Mouse (Mus musculus) MEL (cell line): Measurements from ENCODE around the gene Pla2g12a.

Experiments used
- CHD1 ChIP-seq: IDR thresholded peaks from 2 replicates; pipeline ENCODE4 v1.6.1; 2012; ENCODE audit warnings: low read depth, mild to moderate bottlenecking, inconsistent platforms, low read length, improper control_type of control experiment
- CTCF ChIP-seq, 3 experiments: IDR thresholded peaks in 2 of 3; conservative IDR thresholded peaks in 1 of 3; 2 replicates each; pipeline ENCODE4 v1.5.1; 2011 to 2012; ENCODE audit warnings: low read length in 3 of 3, low read depth in 2 of 3, mild to moderate bottlenecking in 2 of 3, improper control_type of control experiment in 1 of 3, inconsistent platforms in 1 of 3, mixed read lengths in 1 of 3, moderate library complexity in 1 of 3; ENCODE audit not compliant: control insufficient read depth in 1 of 3, insufficient read depth in 1 of 3, poor library complexity in 1 of 3, severe bottlenecking in 1 of 3
- EP300 ChIP-seq, 2 experiments: IDR thresholded peaks; 2 replicates each; pipeline ENCODE4 v1.6.1; 2011; ENCODE audit warnings: improper control_type of control experiment in 2 of 2, low read length in 2 of 2, low read depth in 1 of 2, mild to moderate bottlenecking in 1 of 2
- KAT2A ChIP-seq: conservative IDR thresholded peaks from 2 replicates; pipeline ENCODE4 v1.6.1; 2012; ENCODE audit warnings: low read depth, low read length, improper control_type of control experiment, inconsistent platforms
- MAFK ChIP-seq: IDR thresholded peaks from 2 replicates; pipeline ENCODE4 v1.6.1; 2011; ENCODE audit warnings: low read depth, mild to moderate bottlenecking, low read length, improper control_type of control experiment, borderline replicate concordance
- POLR2A ChIP-seq, 2 experiments: IDR thresholded peaks; 2 replicates each; pipeline ENCODE4 v1.6.1; 2011 to 2012; ENCODE audit warnings: low read length in 2 of 2, mild to moderate bottlenecking in 2 of 2, control low read depth in 1 of 2, improper control_type of control experiment in 1 of 2, low read depth in 1 of 2, moderate library complexity in 1 of 2; ENCODE audit not compliant: control insufficient read depth in 1 of 2, insufficient read depth in 1 of 2, poor library complexity in 1 of 2

DNA sequence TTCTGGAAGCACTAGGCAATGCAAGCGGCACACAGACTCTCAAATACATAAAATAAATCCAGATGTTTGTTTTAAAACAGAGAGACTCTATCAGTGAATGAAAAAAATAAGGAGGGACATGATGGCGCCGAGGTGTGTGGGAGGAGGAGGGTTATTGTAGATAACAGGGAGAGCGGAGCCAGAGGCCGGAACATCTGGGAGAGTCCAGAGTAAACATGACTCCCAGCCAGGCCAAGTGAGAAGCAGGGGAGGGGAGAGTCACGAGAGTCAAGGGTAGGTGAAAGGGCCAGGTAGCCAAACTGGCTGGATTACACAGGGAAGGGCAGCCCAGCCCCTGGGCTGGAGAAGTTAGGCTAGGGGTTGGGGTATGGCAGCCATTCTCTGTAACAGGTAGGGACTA is 18.2 kb downstream of the Pla2g12a start:
- TF ChIP-seq CHD1 (no peak), EP300 (IDR thresholded peaks at IDR 0.05; ENCODE audit: low read depth in 1 of 2, low read length in 2 of 2) (no peak), CTCF (IDR thresholded peaks at IDR 0.05 in 2 of 3, conservative IDR thresholded peaks at IDR 0.05 in 1 of 3; ENCODE audit: control insufficient read depth in 1 of 3, insufficient read depth in 1 of 3, low read depth in 2 of 3, low read length in 3 of 3, poor library complexity in 1 of 3, severe bottlenecking in 1 of 3) (no peak), MAFK (no peak), KAT2A (no peak), POLR2A (IDR thresholded peaks at IDR 0.05; ENCODE audit: control insufficient read depth in 1 of 2, insufficient read depth in 1 of 2, low read depth in 1 of 2, low read length in 2 of 2, poor library complexity in 1 of 2) (no peak)
